Mouse (Mus musculus) midbrain, embryonic 16.5 days (tissue): ENCODE measurements at regions not wholly inside any gene's neighbourhood (a gene's known extent, or its start where the extent isn't known, plus 50 kb on each side); places are given as distances from the start of the nearest gene placed in this dataset.

Experiments
- ATAC-seq: fragments of 200-750 bp; cut with Nextera tagmentation; 2 replicates; pipeline ENCODE4 v1.8.0; 2017; ENCODE audit warnings: moderate TSS enrichment
- H3K27ac ChIP-seq: fragments of 300-500 bp; sonication (generic); 2 replicates; pipeline ENCODE4 v1.5.1; 2014; ENCODE audit warnings: mild to moderate bottlenecking, low read length, mixed read lengths
- H3K27me3 ChIP-seq: fragments of 300-500 bp; sonication (generic); 2 replicates; pipeline ENCODE4 v1.6.1; 2014; ENCODE audit warnings: low read depth, low read length, mixed read lengths; ENCODE audit not compliant: control insufficient read depth, insufficient read depth
- H3K36me3 ChIP-seq: fragments of 300-500 bp; sonication (generic); 2 replicates; pipeline ENCODE4 v1.6.1; 2014; ENCODE audit warnings: mild to moderate bottlenecking, low read length, moderate library complexity, mixed read lengths; ENCODE audit not compliant: control insufficient read depth, insufficient read depth
- H3K4me1 ChIP-seq: fragments of 300-500 bp; sonication (generic); 2 replicates; pipeline ENCODE4 v1.6.1; 2014; ENCODE audit warnings: mild to moderate bottlenecking, low read length, mixed read lengths; ENCODE audit not compliant: control insufficient read depth, insufficient read depth
- H3K4me2 ChIP-seq: fragments of 300-500 bp; sonication (generic); 2 replicates; pipeline ENCODE4 v1.6.1; 2014; ENCODE audit warnings: mild to moderate bottlenecking, low read length, mixed read lengths
- H3K4me3 ChIP-seq: fragments of 300-500 bp; sonication (generic); 2 replicates; pipeline ENCODE4 v1.5.1; 2014; ENCODE audit warnings: low read depth, mild to moderate bottlenecking, low read length, moderate library complexity, mixed read lengths
- H3K9ac ChIP-seq: fragments of 300-500 bp; sonication (generic); 2 replicates; pipeline ENCODE4 v1.6.1; 2014; ENCODE audit warnings: low read depth, low read length, mixed read lengths
- H3K9me3 ChIP-seq: fragments of 300-500 bp; sonication (generic); replicated peaks from 2 replicates; pipeline ENCODE4 v1.6.1; 2014; ENCODE audit warnings: mild to moderate bottlenecking, low read length, mixed read lengths; ENCODE audit not compliant: control insufficient read depth, poor library complexity, severe bottlenecking
- WGBS: fragments of 180-500 bp; shearing (Covaris S2); extraction: QIAGEN DNeasy Blood & Tissue Kit; methylation state at CpG from one replicate; pipeline ENCODE4 v1.1.7; 2014; 5-methylcytosine and 5-hydroxymethylcytosine counted together

DNA sequence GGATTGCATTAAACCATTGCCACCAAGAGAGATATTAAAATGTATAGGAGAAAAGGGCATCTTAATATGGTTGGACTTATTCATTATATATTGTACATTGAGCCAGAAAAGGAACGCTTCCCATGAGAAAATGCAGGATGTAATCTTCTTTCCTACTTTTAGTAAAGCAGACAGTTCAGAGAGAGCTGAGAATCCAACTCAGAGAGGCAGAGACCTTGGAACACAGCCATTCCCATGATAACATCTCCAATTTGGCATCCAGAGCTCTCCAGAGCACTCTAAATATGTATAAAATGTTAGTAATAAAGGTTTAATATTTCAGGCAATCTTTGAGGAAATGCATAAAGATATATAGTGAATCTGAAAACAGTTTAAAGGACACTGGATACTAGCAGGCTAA, 199.3 kb upstream of the Asb5 start:
- no peak overlapping the region for H3K9ac ChIP-seq
- H3K27me3 ChIP-seq = no peaks in the 10 kb centered on the region
- no peak overlapping the region for H3K4me2 ChIP-seq
- H3K9me3 ChIP-seq = no peaks in the 10 kb centered on the region
- H3K4me1 ChIP-seq = no peaks in the 10 kb centered on the region
- no peaks in the 10 kb centered on the region for H3K36me3 ChIP-seq
- no peak overlapping the region for H3K4me3 ChIP-seq
- H3K27ac ChIP-seq = no peak overlapping the region
- no peak for ATAC-seq
- WGBS = 85% methylated on average over 1 of the region's 1 CpGs

DNA sequence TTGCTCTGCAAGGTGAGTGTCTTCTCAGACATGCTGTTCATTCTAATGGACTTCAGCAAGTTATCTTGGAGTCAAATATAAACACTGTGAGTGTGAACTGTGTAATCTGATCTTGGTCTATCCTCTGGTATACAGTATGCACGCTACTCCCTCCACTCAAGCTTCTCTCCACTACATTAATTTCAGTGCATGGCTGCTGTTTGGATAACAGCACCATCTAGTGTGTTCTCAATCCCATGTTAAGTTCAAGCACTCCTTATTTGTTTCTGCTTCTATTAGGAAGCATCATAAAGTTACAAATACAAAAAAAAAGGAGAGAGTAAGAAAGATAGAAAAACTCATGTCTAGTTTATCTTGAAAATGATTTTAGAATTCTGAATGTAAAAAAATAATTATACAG, 197.5 kb upstream of the Asb5 start:
- H3K9me3 ChIP-seq = no peaks in the 10 kb centered on the region
- no peaks in the 10 kb centered on the region for H3K4me1 ChIP-seq
- H3K9ac ChIP-seq = no peak overlapping the region
- WGBS = 68% methylated on average over 1 of the region's 1 CpGs
- no peaks in the 10 kb centered on the region for H3K36me3 ChIP-seq
- H3K4me3 ChIP-seq = no peak overlapping the region
- ATAC-seq = no peak
- H3K27ac ChIP-seq = no peak overlapping the region
- no peak overlapping the region for H3K4me2 ChIP-seq
- H3K27me3 ChIP-seq = no peaks in the 10 kb centered on the region

DNA sequence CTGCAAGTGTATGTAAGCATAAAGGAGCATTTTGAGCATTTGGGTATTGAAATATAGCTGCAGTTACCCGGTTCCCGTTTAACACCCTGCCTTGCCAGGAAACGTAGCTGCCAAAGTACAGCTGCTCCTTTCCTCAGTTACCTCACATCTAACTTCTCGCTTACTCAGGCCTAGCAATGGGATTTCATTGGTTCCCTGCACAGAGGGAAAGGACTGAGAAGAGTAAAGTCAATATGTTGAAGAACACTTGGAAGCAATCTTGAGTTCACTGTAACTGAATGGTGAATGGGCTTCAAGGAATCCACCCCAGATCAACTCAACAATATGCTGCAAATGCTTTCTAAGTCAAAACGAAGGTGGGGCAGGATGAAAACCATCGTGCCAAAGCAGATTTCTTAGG, 178.3 kb upstream of the Asb5 start:
- no peak overlapping the region for H3K9ac ChIP-seq
- ATAC-seq = no peak
- H3K27ac ChIP-seq = no peak overlapping the region
- no peaks in the 10 kb centered on the region for H3K36me3 ChIP-seq
- H3K4me2 ChIP-seq = no peak overlapping the region
- no peaks in the 10 kb centered on the region for H3K27me3 ChIP-seq
- no peak overlapping the region for H3K4me3 ChIP-seq
- H3K9me3 ChIP-seq = no peaks in the 10 kb centered on the region
- no peaks in the 10 kb centered on the region for H3K4me1 ChIP-seq
- WGBS = 88% methylated on average over 6 of the region's 6 CpGs

DNA sequence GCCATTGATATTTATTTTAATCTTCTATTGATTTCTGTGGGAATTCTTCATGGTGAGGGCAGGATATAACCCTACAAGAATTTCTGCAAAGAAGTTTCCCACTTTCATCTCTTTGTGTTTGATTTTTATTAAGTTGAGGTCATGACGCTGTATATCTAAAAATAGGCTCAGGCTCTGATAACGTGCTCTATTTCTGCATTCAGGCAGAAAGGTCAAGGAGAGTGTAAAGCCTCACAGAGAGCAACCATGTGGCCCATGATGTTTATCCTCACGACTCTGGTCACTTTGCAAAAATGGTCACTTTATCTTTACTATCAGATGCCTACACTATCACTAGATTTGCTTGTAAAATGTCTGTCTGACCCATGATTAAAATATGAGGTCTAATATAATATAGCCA, 167.7 kb upstream of the Asb5 start:
- ATAC-seq = no peak
- WGBS = 60% methylated on average over 3 of the region's 3 CpGs
- H3K4me1 ChIP-seq = no peaks in the 10 kb centered on the region

DNA sequence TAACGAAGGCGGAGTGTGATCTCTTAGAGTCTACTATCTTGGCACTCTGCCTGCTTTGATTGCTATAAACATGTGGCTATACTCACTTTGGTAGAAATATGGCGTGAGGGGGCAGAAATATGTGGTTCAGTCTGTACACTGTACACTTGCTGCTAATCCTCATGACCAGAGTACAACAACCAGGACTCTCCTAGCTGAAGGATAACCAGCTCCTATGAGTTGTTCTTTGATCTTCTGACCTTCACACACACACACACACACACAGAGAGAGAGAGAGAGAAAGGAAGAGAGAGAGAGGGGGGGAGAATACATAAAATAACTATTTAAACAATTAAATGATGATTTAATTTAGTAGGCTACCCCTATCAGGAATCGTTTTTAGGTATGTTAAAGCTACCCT, 158.9 kb upstream of the Asb5 start:
- no peaks in the 10 kb centered on the region for H3K36me3 ChIP-seq
- H3K9me3 ChIP-seq = no peaks in the 10 kb centered on the region
- H3K9ac ChIP-seq = no peak overlapping the region
- 93% methylated on average over 4 of the region's 4 CpGs for WGBS
- H3K27ac ChIP-seq = no peak overlapping the region
- no peak overlapping the region for H3K4me3 ChIP-seq
- H3K4me1 ChIP-seq = no peaks in the 10 kb centered on the region
- no peaks in the 10 kb centered on the region for H3K27me3 ChIP-seq
- ATAC-seq = no peak
- H3K4me2 ChIP-seq = no peak overlapping the region

More for the DNA sequence above, 167.7 kb upstream of the Asb5 start:
- H3K9ac ChIP-seq = no peak overlapping the region
- H3K4me3 ChIP-seq = no peak overlapping the region
- no peaks in the 10 kb centered on the region for H3K36me3 ChIP-seq
- no peak overlapping the region for H3K4me2 ChIP-seq
- no peaks in the 10 kb centered on the region for H3K27me3 ChIP-seq
- H3K27ac ChIP-seq = no peak overlapping the region
- H3K9me3 ChIP-seq = no peaks in the 10 kb centered on the region

DNA sequence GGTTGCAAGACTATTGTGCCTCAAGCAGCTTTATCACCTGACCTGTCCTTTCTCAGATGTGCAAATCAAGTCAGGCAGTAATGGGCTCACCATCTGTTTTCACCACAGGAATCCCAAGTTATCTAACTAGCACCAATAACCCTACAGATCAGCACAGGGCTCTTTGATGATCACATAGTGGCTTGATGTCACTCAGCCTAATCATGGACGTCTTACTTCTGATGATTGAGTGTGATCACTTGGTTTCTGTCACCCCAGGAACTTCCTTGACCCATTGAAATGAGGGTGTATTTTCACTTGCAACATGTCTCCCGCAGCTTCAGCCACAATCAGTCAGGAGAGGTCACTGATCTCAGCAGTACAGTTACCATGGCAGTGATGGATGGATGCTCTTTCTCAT, 158.3 kb upstream of the Asb5 start:
- Histone ChIP-seq H3K9me3 (no peaks in the 10 kb centered on the region), H3K4me3 (no peak overlapping the region), H3K27ac (no peak overlapping the region), H3K4me1 (no peaks in the 10 kb centered on the region), H3K4me2 (no peak overlapping the region), H3K36me3 (no peaks in the 10 kb centered on the region), H3K9ac (no peak overlapping the region), H3K27me3 (no peaks in the 10 kb centered on the region)
- WGBS = 38% methylated on average over 2 of the region's 2 CpGs
- ATAC-seq = 0 out of 2 replicates have a peak, but pooled peaks have one; percentile 28

DNA sequence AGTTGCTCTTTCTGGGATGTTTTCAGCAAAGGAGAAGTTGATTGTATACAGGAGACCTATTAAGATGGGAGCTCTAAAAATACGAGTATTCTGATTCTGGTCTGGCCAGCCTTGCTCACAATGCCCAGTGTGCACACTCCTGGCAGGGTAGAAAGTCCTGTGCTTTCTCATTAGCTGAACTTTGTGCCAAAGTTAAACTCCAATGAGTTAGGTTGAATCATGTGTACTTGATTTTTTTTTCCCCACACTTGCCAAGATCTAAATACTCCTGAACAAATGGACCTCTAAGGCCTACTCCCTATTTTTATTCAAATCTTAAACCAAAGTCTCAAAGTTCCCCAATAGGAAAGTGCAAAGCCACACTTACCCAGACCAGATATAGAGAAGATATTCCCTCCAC, 156.5 kb upstream of the Asb5 start:
- Histone ChIP-seq H3K36me3 (no peaks in the 10 kb centered on the region), H3K9me3 (no peaks in the 10 kb centered on the region), H3K27ac (no peak overlapping the region), H3K4me3 (no peak overlapping the region), H3K4me2 (no peak overlapping the region), H3K9ac (no peak overlapping the region), H3K27me3 (no peaks in the 10 kb centered on the region), H3K4me1 (no peaks in the 10 kb centered on the region)
- 83% methylated on average over 1 of the region's 1 CpGs for WGBS
- ATAC-seq = no peak

DNA sequence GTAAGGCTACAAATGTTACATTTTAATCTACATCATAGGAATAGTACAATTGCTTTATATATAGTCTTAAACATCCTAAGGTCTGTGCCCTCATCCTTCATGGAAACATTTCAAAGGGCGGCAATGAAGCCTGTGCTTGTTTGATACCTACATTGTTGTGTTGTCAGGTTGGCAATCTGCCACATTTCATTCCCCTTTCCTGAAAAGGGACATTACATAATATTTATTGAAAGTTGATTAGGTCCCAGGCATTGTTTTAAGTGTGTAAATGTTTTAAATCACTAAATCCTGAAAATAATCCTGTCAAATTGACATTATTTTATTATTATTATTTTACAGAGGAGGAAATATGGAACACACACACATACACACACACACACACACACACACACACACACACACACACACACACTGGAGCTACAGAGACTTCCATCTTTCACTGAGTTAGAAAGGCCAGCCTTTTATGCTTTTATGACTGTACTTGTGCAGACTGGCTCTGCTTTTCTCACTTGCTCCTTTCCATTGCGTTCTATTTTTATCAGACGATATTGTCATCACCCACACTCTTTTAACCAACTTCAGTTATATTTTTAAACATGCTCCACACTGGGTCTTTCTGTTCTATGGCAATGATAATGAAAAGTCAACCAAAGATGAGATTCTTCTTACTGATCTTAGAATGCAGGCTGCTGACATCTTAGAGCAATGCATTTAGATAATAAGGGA, 153.8 kb upstream of the Asb5 start:
- no peak overlapping the region for H3K27ac ChIP-seq
- no peaks in the 10 kb centered on the region for H3K27me3 ChIP-seq
- no peak for ATAC-seq
- no peaks in the 10 kb centered on the region for H3K4me1 ChIP-seq
- no peak overlapping the region for H3K9ac ChIP-seq
- H3K4me3 ChIP-seq = no peak overlapping the region
- 88% methylated on average over 3 of the region's 3 CpGs for WGBS
- no peak overlapping the region for H3K4me2 ChIP-seq
- no peaks in the 10 kb centered on the region for H3K36me3 ChIP-seq
- H3K9me3 ChIP-seq = no peaks in the 10 kb centered on the region

DNA sequence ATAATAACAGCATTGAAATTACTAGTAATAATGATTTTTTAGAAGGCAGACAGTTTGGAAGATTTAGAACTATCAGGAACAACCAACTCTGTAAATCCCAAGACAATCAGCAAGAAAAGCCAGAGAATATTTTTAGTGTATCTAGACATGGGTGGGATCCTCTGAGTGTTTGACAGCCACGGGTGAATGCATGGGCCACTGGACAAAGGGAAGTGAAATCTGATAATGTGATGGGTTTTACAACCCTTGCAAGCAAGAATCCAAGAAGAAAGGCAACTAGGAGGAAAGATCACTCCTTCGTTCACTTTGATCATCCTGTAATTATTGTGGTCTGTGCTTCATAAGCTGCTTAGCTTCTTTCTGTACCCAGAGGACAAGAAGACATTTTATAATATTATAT, 149.2 kb upstream of the Asb5 start:
- no peaks in the 10 kb centered on the region for H3K27me3 ChIP-seq
- no peaks in the 10 kb centered on the region for H3K36me3 ChIP-seq
- H3K9me3 ChIP-seq = no peaks in the 10 kb centered on the region
- ATAC-seq = no peak
- no peak overlapping the region for H3K4me3 ChIP-seq
- 53% methylated on average over 2 of the region's 2 CpGs for WGBS
- no peak overlapping the region for H3K27ac ChIP-seq
- H3K9ac ChIP-seq = no peak overlapping the region
- H3K4me1 ChIP-seq = no peaks in the 10 kb centered on the region
- H3K4me2 ChIP-seq = no peak overlapping the region
